Mouse (Mus musculus) neural tube, embryonic 14.5 days (tissue): ENCODE data around the gene Nme7. TPM values are rescaled to one million over a fixed set of nuclear protein-coding genes. Genes with fewer than 3 reads are reported as not detected.

Experiments
- ATAC-seq: fragments of 200-750 bp; cut with Nextera tagmentation; 2 replicates; pipeline ENCODE4 v1.8.0; 2017; ENCODE audit warnings: low read depth, mild to moderate bottlenecking, moderate TSS enrichment, moderate library complexity
- H3K27ac ChIP-seq: fragments of 300-500 bp; sonication (generic); 2 replicates; pipeline ENCODE4 v1.5.1; 2014; ENCODE audit warnings: low read depth, mild to moderate bottlenecking, control low read depth, low read length, moderate library complexity, mixed read lengths
- H3K27me3 ChIP-seq: fragments of 300-500 bp; sonication (generic); 2 replicates; pipeline ENCODE4 v1.6.1; 2014; ENCODE audit warnings: low read length; ENCODE audit not compliant: control insufficient read depth, insufficient read depth
- H3K36me3 ChIP-seq: fragments of 300-500 bp; sonication (generic); 2 replicates; pipeline ENCODE4 v1.6.1; 2014; ENCODE audit warnings: low read length, mixed read lengths; ENCODE audit not compliant: control insufficient read depth, insufficient read depth
- H3K4me1 ChIP-seq: fragments of 300-500 bp; sonication (generic); 2 replicates; pipeline ENCODE4 v1.6.1; 2014; ENCODE audit warnings: low read length; ENCODE audit not compliant: control insufficient read depth, insufficient read depth
- H3K4me2 ChIP-seq: fragments of 300-500 bp; sonication (generic); 2 replicates; pipeline ENCODE4 v1.6.1; 2014; ENCODE audit warnings: mild to moderate bottlenecking, low read depth, low read length, control low read depth
- H3K4me3 ChIP-seq: fragments of 300-500 bp; sonication (generic); 2 replicates; pipeline ENCODE4 v1.5.1; 2014; ENCODE audit warnings: low read depth, low read length, control low read depth, mixed read lengths
- H3K9ac ChIP-seq: fragments of 300-500 bp; sonication (generic); replicated peaks from 2 replicates; pipeline ENCODE4 v1.6.1; 2014; ENCODE audit warnings: low read depth, mild to moderate bottlenecking, control low read depth, low read length, mixed read lengths
- H3K9me3 ChIP-seq: fragments of 300-500 bp; sonication (generic); 2 replicates; pipeline ENCODE4 v1.6.1; 2016; ENCODE audit warnings: low read length; ENCODE audit not compliant: control insufficient read depth
- WGBS: fragments of 180-500 bp; shearing (Covaris S2); extraction: QIAGEN DNeasy Blood & Tissue Kit; methylation state at CpG from one replicate; pipeline ENCODE4 v1.1.7; 2014; 5-methylcytosine and 5-hydroxymethylcytosine counted together
- polyA plus RNA-seq: library from polyadenylated mRNA; unstranded; fragments of >200 nt; fragmentation: Nextera tagmentation; extraction: Ambion mirVana; gene quantifications from 2 replicates; pipeline ENCODE4 v1.2.1, GENCODE M21; 2014

The Nme7 gene
- polyA plus RNA-seq, 1 experiment from 2014 or later = 25.6 TPM

- peak; percentile 52 for ATAC-seq
- 1% methylated on average over 22 of the region's 22 CpGs for WGBS
- no peaks in the 10 kb centered on the region; the same call in 1 of the 2 replicates for H3K27me3 ChIP-seq
- no peaks in the 10 kb centered on the region for H3K9me3 ChIP-seq
- H3K27ac ChIP-seq = peak overlapping the region; percentile 94
- H3K36me3 ChIP-seq = no peaks in the 10 kb centered on the region
- peaks cover 3% of the 10 kb centered on the region for H3K4me1 ChIP-seq
- H3K4me2 ChIP-seq = peak overlapping the region; percentile 57
- H3K9ac ChIP-seq = peak overlapping the region; percentile 82
- peak overlapping the region; percentile 73 for H3K4me3 ChIP-seq
These were observed 154.7 kb downstream of the Nme7 start for GRCm38 (mm10) chr1:164458621-164459051.

DNA sequence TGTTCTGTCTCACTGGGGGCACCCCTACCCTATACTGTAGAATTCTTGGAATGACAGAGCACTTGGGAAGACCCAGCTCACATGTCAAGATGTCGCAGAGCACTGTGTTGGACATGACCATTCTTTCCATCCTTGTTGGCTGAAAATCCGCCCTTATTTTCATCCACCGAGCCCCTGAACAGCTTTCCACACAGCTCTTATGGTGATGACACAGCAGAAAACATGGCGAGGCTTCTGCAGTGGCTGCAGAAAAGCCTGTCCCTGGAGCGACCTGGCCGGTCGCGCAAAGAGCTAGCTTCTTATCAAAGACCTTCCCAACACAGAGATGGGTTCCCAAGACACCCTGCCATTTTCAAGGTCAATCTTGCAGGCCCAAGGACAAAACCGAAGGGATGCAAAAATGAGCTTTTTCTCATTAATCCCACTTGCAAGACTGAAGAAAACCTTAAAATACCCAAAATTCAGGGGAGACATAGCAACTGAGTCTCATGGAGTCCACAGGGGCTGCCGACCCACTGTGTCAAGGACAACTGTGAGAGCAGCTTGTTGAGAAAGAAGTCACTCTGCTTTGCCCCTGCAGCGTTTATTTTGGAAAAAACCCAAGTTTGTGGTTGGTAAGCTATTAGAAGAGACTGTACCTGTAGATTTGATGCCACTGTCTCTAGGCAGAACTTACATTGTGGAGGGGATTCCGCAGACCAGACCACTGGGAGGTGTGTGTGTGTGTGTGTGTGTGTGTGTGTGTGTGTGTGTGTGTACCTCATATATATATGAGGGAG is 155.4 kb downstream of the Nme7 start:
- Histone ChIP-seq H3K9ac (peak overlapping the region; percentile 82), H3K9me3 (no peaks in the 10 kb centered on the region), H3K36me3 (no peaks in the 10 kb centered on the region), H3K4me3 (peak overlapping the region; percentile 73), H3K27ac (peak overlapping the region; percentile 94), H3K27me3 (no peaks in the 10 kb centered on the region; the same call in 1 of the 2 replicates), H3K4me2 (peak overlapping the region; percentile 57), H3K4me1 (peaks cover 3% of the 10 kb centered on the region)
- 60% methylated on average over 12 of the region's 12 CpGs for WGBS
- no peak for ATAC-seq

DNA sequence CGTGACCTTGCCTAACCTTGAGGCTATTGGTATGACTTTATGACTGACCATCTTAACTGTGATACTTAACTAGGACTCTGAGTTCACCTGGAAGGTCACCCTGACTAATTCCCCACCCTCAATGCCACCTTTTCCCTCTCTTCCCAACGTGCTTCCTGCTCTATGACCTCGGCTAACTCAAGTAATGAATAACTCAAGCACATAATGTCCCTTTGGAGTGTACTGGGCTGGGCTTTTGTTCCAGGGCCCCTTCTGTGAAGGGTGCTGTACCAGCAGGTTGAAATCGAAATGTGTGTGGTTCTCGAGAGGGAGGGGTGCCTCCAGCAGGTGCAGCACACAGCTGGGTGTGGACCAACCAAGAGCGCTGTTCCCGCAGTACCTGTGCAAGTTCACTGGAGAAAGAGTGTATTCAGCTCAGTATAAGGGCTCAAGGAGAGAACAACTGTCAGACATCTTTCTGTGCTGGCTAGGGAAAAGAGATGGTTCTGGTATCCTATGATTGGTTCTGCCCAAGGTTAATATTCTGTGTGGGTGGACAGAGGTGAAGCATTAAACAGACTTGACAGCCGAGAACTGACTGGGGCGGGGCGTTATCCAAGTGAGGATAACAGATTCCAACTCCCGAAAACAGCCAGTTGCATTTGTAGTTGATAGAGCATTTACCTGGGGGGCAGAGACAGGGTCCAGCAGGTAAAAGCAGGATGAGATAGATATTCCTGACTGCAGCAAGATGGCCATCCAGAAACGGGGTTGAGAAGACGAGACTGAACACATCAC is 157.2 kb downstream of the Nme7 start:
- Histone ChIP-seq H3K4me3 (no peak overlapping the region), H3K4me1 (peaks cover 3% of the 10 kb centered on the region), H3K27me3 (no peaks in the 10 kb centered on the region; the same call in 1 of the 2 replicates), H3K27ac (no peak overlapping the region), H3K9ac (no peak overlapping the region), H3K9me3 (no peaks in the 10 kb centered on the region), H3K36me3 (no peaks in the 10 kb centered on the region), H3K4me2 (no peak overlapping the region)
- WGBS = 68% methylated on average over 13 of the region's 13 CpGs
- no peak for ATAC-seq

- 38% methylated on average over 10 of the region's 10 CpGs for WGBS
- no peak overlapping the region for H3K27ac ChIP-seq
- no peaks in the 10 kb centered on the region; the same call in 1 of the 2 replicates for H3K27me3 ChIP-seq
- peaks cover 3% of the 10 kb centered on the region for H3K4me1 ChIP-seq
- H3K9me3 ChIP-seq = no peaks in the 10 kb centered on the region
- H3K36me3 ChIP-seq = no peaks in the 10 kb centered on the region
- ATAC-seq = no peak
- 0 out of 2 replicates have a peak overlapping the region, but pooled peaks have one; percentile 18 for H3K4me2 ChIP-seq
- H3K4me3 ChIP-seq = no peak overlapping the region
- no peak overlapping the region; the same call in 1 of the 2 replicates for H3K9ac ChIP-seq
These were observed 157.8 kb downstream of the Nme7 start for GRCm38 (mm10) chr1:164461726-164462125.

DNA sequence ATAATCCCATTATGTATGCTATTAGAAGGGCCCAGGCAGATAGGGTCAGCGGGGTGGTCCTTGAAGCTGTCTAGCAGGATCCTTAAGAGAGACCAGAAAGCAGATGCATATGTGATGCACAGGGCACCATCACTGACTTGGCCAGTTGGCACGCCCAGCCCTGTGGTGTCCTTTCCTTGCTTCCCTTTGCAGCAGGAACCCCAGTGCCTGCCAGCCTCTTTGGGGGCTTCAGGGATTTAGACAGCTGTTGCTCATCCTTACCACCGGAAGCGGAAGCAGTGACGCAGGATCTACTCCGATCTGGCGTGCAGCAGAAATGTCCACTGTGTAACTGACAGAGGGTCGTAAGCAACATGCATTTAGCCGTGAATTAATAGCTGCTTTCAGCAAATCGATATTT is 163.5 kb downstream of the Nme7 start:
- H3K4me3 ChIP-seq = no peak overlapping the region
- H3K4me2 ChIP-seq = no peak overlapping the region
- no peak overlapping the region for H3K9ac ChIP-seq
- H3K36me3 ChIP-seq = no peaks in the 10 kb centered on the region
- no peaks in the 10 kb centered on the region for H3K27me3 ChIP-seq
- H3K27ac ChIP-seq = no peak overlapping the region
- no peaks in the 10 kb centered on the region for H3K9me3 ChIP-seq
- no peak for ATAC-seq
- no peaks in the 10 kb centered on the region for H3K4me1 ChIP-seq
- WGBS = 96% methylated on average over 10 of the region's 10 CpGs

- H3K36me3 ChIP-seq = no peaks in the 10 kb centered on the region
- no peak overlapping the region for H3K4me3 ChIP-seq
- no peaks in the 10 kb centered on the region for H3K4me1 ChIP-seq
- no peak for ATAC-seq
- 85% methylated on average over 8 of the region's 8 CpGs for WGBS
- no peak overlapping the region for H3K27ac ChIP-seq
- H3K27me3 ChIP-seq = no peaks in the 10 kb centered on the region
- no peak overlapping the region for H3K4me2 ChIP-seq
- H3K9me3 ChIP-seq = no peaks in the 10 kb centered on the region
- H3K9ac ChIP-seq = no peak overlapping the region
These were observed 164.4 kb downstream of the Nme7 start for GRCm38 (mm10) chr1:164468329-164468728.

DNA sequence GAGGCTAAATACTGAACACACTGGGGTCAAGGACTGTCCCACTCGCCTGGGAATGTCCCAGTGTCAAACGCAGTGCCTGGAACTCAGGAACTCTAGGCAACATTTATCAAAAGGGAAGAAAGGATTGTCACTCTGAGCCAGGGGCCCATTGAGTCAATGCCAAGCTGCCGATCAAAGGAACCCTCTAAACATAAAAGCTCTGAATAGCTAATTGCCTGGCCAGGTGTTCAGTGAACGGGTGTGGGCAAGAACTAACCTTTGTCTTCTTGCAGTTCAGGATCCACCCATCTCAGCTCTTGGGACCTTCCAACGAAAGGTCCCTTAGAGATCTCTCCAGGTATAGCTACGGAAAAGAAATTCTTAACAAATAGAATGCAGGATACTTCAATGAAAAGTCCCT is 167.1 kb downstream of the Nme7 start:
- no peak overlapping the region for H3K4me2 ChIP-seq
- no peak for ATAC-seq
- WGBS = 35% methylated on average over 6 of the region's 6 CpGs

GRCm38 (mm10) chr1:164471632-164472031 is 167.7 kb downstream of the Nme7 start:
- H3K4me2 ChIP-seq = no peak overlapping the region
- WGBS = 88% methylated on average over 5 of the region's 5 CpGs
- no peaks in the 10 kb centered on the region for H3K36me3 ChIP-seq
- no peak overlapping the region for H3K27ac ChIP-seq
- H3K4me1 ChIP-seq = no peaks in the 10 kb centered on the region
- ATAC-seq = no peak
- H3K9me3 ChIP-seq = no peaks in the 10 kb centered on the region
- H3K4me3 ChIP-seq = no peak overlapping the region
- H3K27me3 ChIP-seq = no peaks in the 10 kb centered on the region
- no peak overlapping the region for H3K9ac ChIP-seq

More for the DNA sequence above, 167.1 kb downstream of the Nme7 start:
- Histone ChIP-seq H3K27me3 (no peaks in the 10 kb centered on the region), H3K9me3 (no peaks in the 10 kb centered on the region), H3K27ac (no peak overlapping the region), H3K9ac (no peak overlapping the region), H3K36me3 (no peaks in the 10 kb centered on the region), H3K4me3 (no peak overlapping the region), H3K4me1 (no peaks in the 10 kb centered on the region)

GRCm38 (mm10) chr1:164473398-164473797 is 169.5 kb downstream of the Nme7 start:
- H3K36me3 ChIP-seq = no peaks in the 10 kb centered on the region
- no peak for ATAC-seq
- H3K4me3 ChIP-seq = no peak overlapping the region
- no peak overlapping the region for H3K4me2 ChIP-seq
- H3K27me3 ChIP-seq = no peaks in the 10 kb centered on the region
- H3K4me1 ChIP-seq = no peaks in the 10 kb centered on the region
- H3K27ac ChIP-seq = no peak overlapping the region
- no peaks in the 10 kb centered on the region for H3K9me3 ChIP-seq
- 90% methylated on average over 7 of the region's 7 CpGs for WGBS
- H3K9ac ChIP-seq = no peak overlapping the region
